Mouse (Mus musculus) cerebellum, adult 2 months (tissue): Measurements from ENCODE around the gene Tbc1d22a.

Experiments used
- CTCF ChIP-seq: fragments of 200-500 bp; IDR thresholded peaks from 2 replicates; pipeline ENCODE4 v1.5.1; 2011; ENCODE audit warnings: low read depth, mild to moderate bottlenecking, control low read depth, low read length, moderate library complexity, borderline replicate concordance; ENCODE audit not compliant: insufficient read depth
- POLR2A ChIP-seq: fragments of 200-500 bp; IDR thresholded peaks from 2 replicates; pipeline ENCODE4 v1.6.1; 2011; ENCODE audit warnings: low read length, control low read depth, borderline replicate concordance; ENCODE audit not compliant: insufficient read depth

DNA sequence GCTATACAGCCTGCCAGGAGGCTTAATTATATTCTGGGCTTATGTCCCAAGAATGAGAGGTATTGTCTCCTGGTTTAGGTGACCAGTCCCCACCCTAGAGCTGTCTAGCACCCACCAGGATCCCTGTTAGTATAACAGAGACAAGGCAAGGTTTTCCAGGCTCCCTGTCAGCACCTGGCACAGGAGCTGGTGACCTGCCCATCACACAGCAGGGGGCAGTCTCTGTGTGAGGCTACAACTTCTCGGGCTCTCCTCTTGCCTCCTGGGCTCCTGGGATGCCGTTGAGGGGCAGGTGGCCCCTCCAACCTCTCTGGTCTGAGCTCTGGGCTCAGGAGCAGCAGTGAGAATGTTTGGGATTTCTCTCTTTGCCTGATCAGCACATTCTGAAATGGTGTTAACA, 171.2 kb downstream of the Tbc1d22a start:
- TF ChIP-seq CTCF, result no peak
- no peak for TF ChIP-seq POLR2A
